Mouse (Mus musculus) lung, adult 2 months (tissue): ENCODE data around the gene Plppr1. TPM values are rescaled to one million over a fixed set of nuclear protein-coding genes. Genes with fewer than 3 reads are reported as not detected.

Source experiments
- DNase-seq: peaks from one replicate; pipeline ENCODE4 v3.0.0; 2022
- H3K4me1 ChIP-seq: fragments of 200-500 bp; 2 replicates; pipeline ENCODE4 v1.6.1; 2011; ENCODE audit warnings: low read length; ENCODE audit not compliant: control insufficient read depth, insufficient read depth
- H3K4me3 ChIP-seq: fragments of 200-500 bp; replicated peaks from 2 replicates; pipeline ENCODE3; 2011; ENCODE audit warnings: low read depth, mild to moderate bottlenecking, control low read depth, low read length; ENCODE audit errors: extremely low read depth
- CTCF ChIP-seq: fragments of 200-500 bp; IDR thresholded peaks from 2 replicates; pipeline ENCODE4 v1.5.1; 2011; ENCODE audit warnings: mild to moderate bottlenecking, low read length, control low read depth; ENCODE audit not compliant: insufficient read depth
- POLR2A ChIP-seq: fragments of 200-500 bp; IDR thresholded peaks from 2 replicates; pipeline ENCODE4 v1.6.1; 2011; ENCODE audit warnings: low read depth, mild to moderate bottlenecking, control low read depth, low read length, borderline replicate concordance; ENCODE audit errors: extremely low read depth
- WGBS: fragments of 180-500 bp; shearing (Covaris S2); methylation state at CpG from one replicate; pipeline ENCODE4 v1.1.7; 2018; 5-methylcytosine and 5-hydroxymethylcytosine counted together
- polyA plus RNA-seq: library from polyadenylated mRNA; depleted of rRNA; stranded (reverse); fragments of >200 nt; gene quantifications from 2 replicates; pipeline ENCODE4 v1.2.3, GENCODE M21; 2012

Gene Plppr1
- polyA plus RNA-seq, 1 experiment: not detected

GRCm38 (mm10) chr4:49225021-49225420, 165.9 kb downstream of the Plppr1 start:
- H3K4me1 ChIP-seq: no peaks in the 10 kb centered on the region
- 24% methylated on average over 1 of the region's 1 CpGs for WGBS
- no peak for TF ChIP-seq POLR2A
- TF ChIP-seq CTCF: no peak
- DNase-seq: no peak
- no peak overlapping the region for H3K4me3 ChIP-seq

- 65% methylated on average over 11 of the region's 11 CpGs for WGBS
- no peak for TF ChIP-seq POLR2A
- no peak for TF ChIP-seq CTCF
- Histone ChIP-seq H3K4me1 (no peaks in the 10 kb centered on the region), H3K4me3 (no peak overlapping the region)
- no peak for DNase-seq
Observed at GRCm38 (mm10) chr4:49232206-49233031, 173.3 kb downstream of the Plppr1 start.

GRCm38 (mm10) chr4:49233032-49233406, 173.9 kb downstream of the Plppr1 start:
- Histone ChIP-seq H3K4me3 (no peak overlapping the region), H3K4me1 (no peaks in the 10 kb centered on the region)
- 26% methylated on average over 3 of the region's 3 CpGs for WGBS
- no peak for TF ChIP-seq CTCF
- TF ChIP-seq POLR2A: no peak
- no peak for DNase-seq

GRCm38 (mm10) chr4:49238111-49238510, 179.0 kb downstream of the Plppr1 start:
- WGBS: 92% methylated on average over 4 of the region's 4 CpGs

GRCm38 (mm10) chr4:49239451-49239850, 180.4 kb downstream of the Plppr1 start:
- WGBS: 83% methylated on average over 5 of the region's 5 CpGs

More at GRCm38 (mm10) chr4:49238111-49238510, 179.0 kb downstream of the Plppr1 start:
- TF ChIP-seq CTCF (no peak), POLR2A (no peak)
- Histone ChIP-seq H3K4me1 (no peaks in the 10 kb centered on the region), H3K4me3 (no peak overlapping the region)
- DNase-seq: no peak

GRCm38 (mm10) chr4:49244791-49245190, 185.7 kb downstream of the Plppr1 start:
- WGBS: 64% methylated on average over 5 of the region's 5 CpGs
- Histone ChIP-seq H3K4me1 (no peaks in the 10 kb centered on the region), H3K4me3 (no peak overlapping the region)
- DNase-seq: no peak
- no peak for TF ChIP-seq CTCF
- TF ChIP-seq POLR2A: no peak

More at GRCm38 (mm10) chr4:49239451-49239850, 180.4 kb downstream of the Plppr1 start:
- TF ChIP-seq POLR2A: no peak
- no peak for TF ChIP-seq CTCF
- Histone ChIP-seq H3K4me3 (no peak overlapping the region), H3K4me1 (no peaks in the 10 kb centered on the region)
- DNase-seq: no peak

- TF ChIP-seq POLR2A: no peak
- TF ChIP-seq CTCF: no peak
- H3K4me1 ChIP-seq: no peaks in the 10 kb centered on the region
- 71% methylated on average over 2 of the region's 2 CpGs for WGBS
- DNase-seq: no peak
- H3K4me3 ChIP-seq: no peak overlapping the region
Observed at GRCm38 (mm10) chr4:49245274-49245673, 186.2 kb downstream of the Plppr1 start.

GRCm38 (mm10) chr4:49251262-49251661, 192.2 kb downstream of the Plppr1 start:
- Histone ChIP-seq H3K4me1 (no peaks in the 10 kb centered on the region), H3K4me3 (no peak overlapping the region)
- 19% methylated on average over 3 of the region's 3 CpGs for WGBS
- DNase-seq: no peak
- TF ChIP-seq POLR2A: no peak
- TF ChIP-seq CTCF: no peak

GRCm38 (mm10) chr4:49252169-49252568, 193.1 kb downstream of the Plppr1 start:
- WGBS: 75% methylated on average over 3 of the region's 3 CpGs
- TF ChIP-seq CTCF: no peak
- DNase-seq: no peak
- Histone ChIP-seq H3K4me3 (no peak overlapping the region), H3K4me1 (no peaks in the 10 kb centered on the region)

- 82% methylated on average over 5 of the region's 5 CpGs for WGBS
- TF ChIP-seq POLR2A (no peak), CTCF (no peak)
- Histone ChIP-seq H3K4me3 (no peak overlapping the region), H3K4me1 (no peaks in the 10 kb centered on the region)
- no peak for DNase-seq
Observed at GRCm38 (mm10) chr4:49278515-49278914, 219.4 kb downstream of the Plppr1 start.
